ENCODE assay signal across 10 mouse cellular contexts in genomic region chr4:3090378-3090735, GRCm38 (mm10).
DNase-seq lines count a peak whose midpoint lies in the region; ATAC-seq and TF ChIP-seq lines count a peak whose summit lies in the region.
"Had no signal": no experiment of that assay in that cellular context is flagged by ENCODE, and none has a peak within 500 bp of the region (broad histone marks: within the 10 kb centered on the region; RNA-seq: fewer than 3 reads in every experiment).

No protein-coding gene starts in this region.

- H3K4me2 ChIP-seq in intestine, postnatal 0 days (replicated peaks; ENCODE audit: low read depth): no peak overlapping the region
- H3K4me2 ChIP-seq in intestine, embryonic 16.5 days (ENCODE audit: low read depth, low read length): no peak overlapping the region
- H3K4me2 ChIP-seq in midbrain, embryonic 15.5 days: no peak overlapping the region

- 84% methylated on average over 11 of the region's 11 CpGs for WGBS in intestine, postnatal 0 days
- 85% methylated on average over 11 of the region's 11 CpGs for WGBS in intestine, embryonic 16.5 days
- WGBS in midbrain, embryonic 15.5 days: 71% methylated on average over 11 of the region's 11 CpGs

- H3K27ac ChIP-seq in intestine, postnatal 0 days (ENCODE audit: low read depth, low read length): no peak overlapping the region
- H3K27ac ChIP-seq in intestine, embryonic 16.5 days (ENCODE audit: low read length): no peak overlapping the region
- no peak overlapping the region for H3K27ac ChIP-seq in midbrain, embryonic 15.5 days

- no peak overlapping the region for H3K9ac ChIP-seq in intestine, postnatal 0 days (ENCODE audit: low read depth, low read length)
- no peak overlapping the region for H3K9ac ChIP-seq in intestine, embryonic 16.5 days (ENCODE audit: low read depth, low read length)
- no peak overlapping the region for H3K9ac ChIP-seq in midbrain, embryonic 15.5 days

- no peak overlapping the region for H3K4me3 ChIP-seq in intestine, postnatal 0 days (ENCODE audit: low read depth, low read length)
- H3K4me3 ChIP-seq in intestine, embryonic 16.5 days (ENCODE audit: low read length): no peak overlapping the region
- H3K4me3 ChIP-seq in midbrain, embryonic 15.5 days: no peak overlapping the region

- no peaks in the 10 kb centered on the region for H3K4me1 ChIP-seq in intestine, postnatal 0 days (replicated peaks; ENCODE audit: control insufficient read depth, insufficient read depth, low read length)
- H3K4me1 ChIP-seq in intestine, embryonic 16.5 days (ENCODE audit: control insufficient read depth, insufficient read depth, low read length): no peaks in the 10 kb centered on the region
- H3K4me1 ChIP-seq in midbrain, embryonic 15.5 days: no peaks in the 10 kb centered on the region

- peak; percentile 4; the same call in 1 of the 2 replicates for ATAC-seq in intestine, postnatal 0 days
- ATAC-seq in intestine, embryonic 16.5 days: no peak
- peak; percentile 61 for ATAC-seq in erythroblast, adult 5-6 weeks (replicated peaks; ENCODE audit: low FRiP score, poor library complexity, severe bottlenecking)
- ATAC-seq in midbrain, embryonic 15.5 days (replicated peaks): 0 out of 2 replicates have a peak, but pooled peaks have one; percentile 9

- no peak for TF ChIP-seq CTCF in intestine, postnatal 0 days (IDR thresholded peaks at IDR 0.05; ENCODE audit: low read depth)

- peak; percentile 4 for DNase-seq in Muller cell, postnatal 12 days (ENCODE audit: inconsistent ontology term)
- DNase-seq in right cerebral cortex, postnatal 4 days: no peak
- DNase-seq in lung, postnatal 25 days (ENCODE audit: low spot score): no peak
- DNase-seq in adrenal gland, adult (ENCODE audit: inconsistent age in 2 of 2, low spot score in 1 of 2): no peak
- DNase-seq: layer of hippocampus, postnatal 36 days; thymus, postnatal 25 days had no signal

- no peaks in the 10 kb centered on the region for H3K27me3 ChIP-seq in intestine, postnatal 0 days (replicated peaks; ENCODE audit: control insufficient read depth, insufficient read depth, low read length)
- H3K27me3 ChIP-seq in intestine, embryonic 16.5 days (replicated peaks; ENCODE audit: control insufficient read depth, insufficient read depth, low read length): no peaks in the 10 kb centered on the region
- no peaks in the 10 kb centered on the region for H3K27me3 ChIP-seq in midbrain, embryonic 15.5 days (replicated peaks)

- H3K9me3 ChIP-seq in intestine, postnatal 0 days (ENCODE audit: control insufficient read depth): peaks cover 24% of the 10 kb centered on the region
- peaks cover 22% of the 10 kb centered on the region for H3K9me3 ChIP-seq in intestine, embryonic 16.5 days (ENCODE audit: control insufficient read depth, low read length)
- H3K9me3 ChIP-seq in midbrain, embryonic 15.5 days: peaks cover 41% of the 10 kb centered on the region

- no peaks in the 10 kb centered on the region for H3K36me3 ChIP-seq in intestine, postnatal 0 days (ENCODE audit: control insufficient read depth, insufficient read depth)
- H3K36me3 ChIP-seq in intestine, embryonic 16.5 days (ENCODE audit: control insufficient read depth, insufficient read depth, low read length): no peaks in the 10 kb centered on the region
- no peaks in the 10 kb centered on the region for H3K36me3 ChIP-seq in midbrain, embryonic 15.5 days (replicated peaks)
